Mouse (Mus musculus) adrenal gland, adult 2 months (tissue): ENCODE measurements around the gene Asic1. TPM values are rescaled to one million over a fixed set of nuclear protein-coding genes. Genes with fewer than 3 reads are reported as not detected.
"Not testable (repeated sequence)": the region's sequence is repeated elsewhere in the genome, so short reads cannot be mapped to it uniquely, and the experiment has no call there.

Experiments used
- DNase-seq: peaks from one replicate; pipeline ENCODE4 v3.0.0; 2021
- polyA plus RNA-seq: library from polyadenylated mRNA; depleted of rRNA; stranded (reverse); fragments of >200 nt; gene quantifications from 2 replicates; pipeline ENCODE4 v1.2.3, GENCODE M21; 2012
- total RNA-seq, 2 experiments: library from RNA; stranded (reverse); gene quantifications; 2 replicates each; pipeline ENCODE4 v1.2.3; 2021

Gene Asic1
- total and polyA plus RNA-seq, 3 experiments, result 0.37 to 0.72 (median 0.59) TPM

- no peak for DNase-seq
These were observed 49.7 kb downstream of the Asic1 start for GRCm38 (mm10) chr15:99719865-99720264.

- DNase-seq, result peak; percentile 34
These were observed 52.0 kb downstream of the Asic1 start for GRCm38 (mm10) chr15:99721921-99722743.

GRCm38 (mm10) chr15:99723120-99723514 lies 52.9 kb downstream of the Asic1 start:
- peak; percentile 53 for DNase-seq

GRCm38 (mm10) chr15:99723515-99724291 lies 53.5 kb downstream of the Asic1 start:
- peak; percentile 94 for DNase-seq

- DNase-seq, result peak; percentile 92
These were observed 54.3 kb downstream of the Asic1 start for GRCm38 (mm10) chr15:99724292-99725021.

GRCm38 (mm10) chr15:99725341-99726155 lies 55.4 kb downstream of the Asic1 start, which contains the start of gene Cox14:
Cox14 (plus strand) TSS chr15:99725618.
- DNase-seq, result peak; percentile 95

- peak; percentile 2 for DNase-seq
These were observed 56.4 kb downstream of the Asic1 start for GRCm38 (mm10) chr15:99726549-99726948.

GRCm38 (mm10) chr15:99727039-99727438 lies 56.9 kb downstream of the Asic1 start:
- not testable (repeated sequence) for DNase-seq

- DNase-seq, result peak; percentile 7
These were observed 57.4 kb downstream of the Asic1 start for GRCm38 (mm10) chr15:99727525-99727924.

GRCm38 (mm10) chr15:99728211-99728610 lies 58.0 kb downstream of the Asic1 start:
- DNase-seq, result peak; percentile 4

- DNase-seq, result no peak
These were observed 59.1 kb downstream of the Asic1 start for GRCm38 (mm10) chr15:99729056-99729783.

GRCm38 (mm10) chr15:99731167-99731566 lies 61.0 kb downstream of the Asic1 start:
- DNase-seq, result no peak

GRCm38 (mm10) chr15:99731678-99732077 lies 61.5 kb downstream of the Asic1 start:
- DNase-seq, result no peak

GRCm38 (mm10) chr15:99733186-99733585 lies 63.0 kb downstream of the Asic1 start:
- DNase-seq, result peak; percentile 48

GRCm38 (mm10) chr15:99735631-99736030 lies 65.5 kb downstream of the Asic1 start:
- peak; percentile 100 for DNase-seq

GRCm38 (mm10) chr15:99736675-99737074 lies 66.5 kb downstream of the Asic1 start:
- DNase-seq, result no peak

GRCm38 (mm10) chr15:99740229-99740628 lies 70.1 kb downstream of the Asic1 start:
- DNase-seq, result peak; percentile 15
